Mouse (Mus musculus): ENCODE results near the gene Mlf2.

GRCm38 (mm10) chr6:124915942-124916694, 15.1 kb upstream of the Mlf2 start:
- no peak for TF ChIP-seq CTCF (conservative IDR thresholded peaks at IDR 0.05; ENCODE audit: low read length)
- no peak for TF ChIP-seq POU5F1 (IDR thresholded peaks at IDR 0.05; ENCODE audit: borderline replicate concordance, low read length)

Measured in E14TG2a.4 (cell line).